Mouse (Mus musculus) C2C12 (cell line): ENCODE results near the gene Usp20. TPM values are rescaled to one million over a fixed set of nuclear protein-coding genes. Genes with fewer than 3 reads are reported as not detected.

Experiments used
- H3K27me3 ChIP-seq: one replicate; pipeline ENCODE4 v1.6.1; 2011; ENCODE audit not compliant: control insufficient read depth, insufficient read depth, insufficient read length
- H3K36me3 ChIP-seq: one replicate; pipeline ENCODE4 v1.6.1; 2011; ENCODE audit not compliant: control insufficient read depth, insufficient read depth
- H3K4me3 ChIP-seq: one replicate; pipeline ENCODE4 v1.5.1; 2011; ENCODE audit warnings: mild to moderate bottlenecking, control low read depth; ENCODE audit not compliant: poor library complexity, insufficient read depth, severe bottlenecking
- H3K79me2 ChIP-seq: one replicate; pipeline ENCODE4 v1.6.1; 2011; ENCODE audit not compliant: control insufficient read depth, insufficient read depth
- H3K79me3 ChIP-seq: one replicate; pipeline ENCODE4 v1.6.1; 2011; ENCODE audit warnings: low read depth, control low read depth
- H3ac ChIP-seq: one replicate; pipeline ENCODE3; 2011; ENCODE audit warnings: low read depth; ENCODE audit not compliant: control insufficient read depth, insufficient read length
- CEBPB ChIP-seq: IDR thresholded peaks from one replicate; pipeline ENCODE4 v1.6.1; 2011; ENCODE audit warnings: low read depth, mild to moderate bottlenecking, control low read depth, moderate library complexity
- CTCF ChIP-seq: IDR thresholded peaks from one replicate; pipeline ENCODE4 v1.5.1; 2011; ENCODE audit not compliant: control insufficient read depth, insufficient read depth, insufficient read length
- FOSL1 ChIP-seq: IDR thresholded peaks from one replicate; pipeline ENCODE4 v1.8.0; 2011; ENCODE audit warnings: mild to moderate bottlenecking, low read length; ENCODE audit not compliant: poor library complexity, insufficient read depth, severe bottlenecking
- MAX ChIP-seq: IDR thresholded peaks from one replicate; pipeline ENCODE4 v1.6.1; 2011; ENCODE audit warnings: mild to moderate bottlenecking, control low read depth
- MYOD1 ChIP-seq: IDR thresholded peaks from one replicate; pipeline ENCODE4 v1.6.1; 2011; ENCODE audit warnings: low read depth; ENCODE audit not compliant: control insufficient read depth, insufficient read length
- MYOG ChIP-seq: IDR thresholded peaks from one replicate; pipeline ENCODE4 v1.6.1; 2011; ENCODE audit not compliant: control insufficient read depth, insufficient read length; ENCODE audit errors: extremely low read depth
- USF1 ChIP-seq: IDR thresholded peaks from one replicate; pipeline ENCODE4 v1.6.1; 2011; ENCODE audit warnings: low read depth, mild to moderate bottlenecking, control low read depth, moderate library complexity
- polyA plus RNA-seq: library from polyadenylated mRNA; unstranded; fragments of >200 nt; fragmentation: generic; extraction: Trizol; gene quantifications from one replicate; pipeline ENCODE4 v1.2.1, GENCODE M21; 2012; ENCODE audit warnings: missing spikeins

The Usp20 gene
- polyA plus RNA-seq, 1 experiment = 26.4 TPM

- TF ChIP-seq USF1 = no peak
- no peak for TF ChIP-seq FOSL1
- TF ChIP-seq MYOD1 = no peak
- no peak for TF ChIP-seq MYOG
- no peak for TF ChIP-seq CEBPB
- no peak for TF ChIP-seq MAX
- TF ChIP-seq CTCF = no peak
- no peak overlapping the region for H3K4me3 ChIP-seq
- no peaks in the 10 kb centered on the region for H3K27me3 ChIP-seq
- no peak overlapping the region for H3ac ChIP-seq
- H3K36me3 ChIP-seq = peaks cover 47% of the 10 kb centered on the region
- no peaks in the 10 kb centered on the region for H3K79me2 ChIP-seq
- H3K79me3 ChIP-seq = no peaks in the 10 kb centered on the region
These were observed 70.4 kb downstream of the Usp20 start for GRCm38 (mm10) chr2:31052441-31052840.

GRCm38 (mm10) chr2:31053426-31053825 lies 71.3 kb downstream of the Usp20 start:
- no peaks in the 10 kb centered on the region for H3K79me2 ChIP-seq
- H3K4me3 ChIP-seq = no peak overlapping the region
- no peaks in the 10 kb centered on the region for H3K79me3 ChIP-seq
- no peak overlapping the region for H3ac ChIP-seq
- no peaks in the 10 kb centered on the region for H3K27me3 ChIP-seq
- no peak for TF ChIP-seq USF1
- no peak for TF ChIP-seq MYOD1
- TF ChIP-seq CTCF = no peak
- TF ChIP-seq MYOG = no peak
- no peak for TF ChIP-seq MAX
- no peak for TF ChIP-seq FOSL1
- no peak for TF ChIP-seq CEBPB
- H3K36me3 ChIP-seq = peaks cover 57% of the 10 kb centered on the region

- no peaks in the 10 kb centered on the region for H3K79me3 ChIP-seq
- H3K79me2 ChIP-seq = no peaks in the 10 kb centered on the region
- peaks cover 61% of the 10 kb centered on the region for H3K36me3 ChIP-seq
- no peak overlapping the region for H3ac ChIP-seq
- no peak overlapping the region for H3K4me3 ChIP-seq
- TF ChIP-seq MYOG = no peak
- TF ChIP-seq CEBPB = no peak
- TF ChIP-seq MAX = no peak
- no peak for TF ChIP-seq CTCF
- TF ChIP-seq FOSL1 = no peak
- TF ChIP-seq MYOD1 = no peak
- no peak for TF ChIP-seq USF1
- H3K27me3 ChIP-seq = no peaks in the 10 kb centered on the region
These were observed 71.8 kb downstream of the Usp20 start for GRCm38 (mm10) chr2:31053851-31054340.

- H3ac ChIP-seq = no peak overlapping the region
- no peak overlapping the region for H3K4me3 ChIP-seq
- no peaks in the 10 kb centered on the region for H3K79me2 ChIP-seq
- TF ChIP-seq MYOG (no peak), USF1 (no peak), CTCF (no peak), CEBPB (no peak), MYOD1 (no peak), MAX (no peak), FOSL1 (no peak)
- no peaks in the 10 kb centered on the region for H3K27me3 ChIP-seq
- H3K36me3 ChIP-seq = peaks cover 57% of the 10 kb centered on the region
- H3K79me3 ChIP-seq = no peaks in the 10 kb centered on the region
These were observed 74.0 kb downstream of the Usp20 start for GRCm38 (mm10) chr2:31056070-31056469.

GRCm38 (mm10) chr2:31057549-31058177 lies 75.6 kb downstream of the Usp20 start:
- Histone ChIP-seq H3ac (no peak overlapping the region), H3K4me3 (no peak overlapping the region), H3K79me3 (no peaks in the 10 kb centered on the region), H3K79me2 (no peaks in the 10 kb centered on the region), H3K27me3 (no peaks in the 10 kb centered on the region), H3K36me3 (peaks cover 48% of the 10 kb centered on the region)
- TF ChIP-seq CEBPB (no peak), MYOD1 (no peak), MYOG (no peak), MAX (no peak), USF1 (no peak), CTCF (no peak), FOSL1 (no peak)

- no peaks in the 10 kb centered on the region for H3K79me3 ChIP-seq
- H3K4me3 ChIP-seq = no peak overlapping the region
- H3K36me3 ChIP-seq = peaks cover 42% of the 10 kb centered on the region
- H3ac ChIP-seq = no peak overlapping the region
- H3K79me2 ChIP-seq = no peaks in the 10 kb centered on the region
- TF ChIP-seq MYOD1 (no peak), CEBPB (no peak), MAX (no peak), FOSL1 (no peak), MYOG (no peak), CTCF (no peak), USF1 (no peak)
- no peaks in the 10 kb centered on the region for H3K27me3 ChIP-seq
These were observed 76.4 kb downstream of the Usp20 start for GRCm38 (mm10) chr2:31058443-31058842.
